Mouse (Mus musculus) embryonic facial prominence, embryonic 14.5 days (tissue): ENCODE data around the gene Tmem107. TPM values are rescaled to one million over a fixed set of nuclear protein-coding genes. Genes with fewer than 3 reads are reported as not detected.
A peak's percentile ranks its signal among the peaks of the same experiment; 100 is the strongest.

Experiments used
- ATAC-seq: fragments of 200-750 bp; cut with Nextera tagmentation; 2 replicates; pipeline ENCODE4 v1.8.0; 2017; ENCODE audit warnings: low read depth, moderate number of reproducible peaks, moderate TSS enrichment
- DNase-seq: peaks from one replicate; pipeline ENCODE4 v3.0.0-alpha.2; 2015; ENCODE audit warnings: low spot score
- H3K27ac ChIP-seq: fragments of 300-500 bp; sonication (generic); replicated peaks from 2 replicates; pipeline ENCODE4 v1.5.1; 2014; ENCODE audit warnings: low read depth, mild to moderate bottlenecking, low read length, moderate library complexity
- H3K27me3 ChIP-seq: fragments of 300-500 bp; sonication (generic); replicated peaks from 2 replicates; pipeline ENCODE4 v1.6.1; 2014; ENCODE audit warnings: low read length; ENCODE audit not compliant: control insufficient read depth, insufficient read depth
- H3K36me3 ChIP-seq: fragments of 300-500 bp; sonication (generic); 2 replicates; pipeline ENCODE4 v1.6.1; 2014; ENCODE audit warnings: low read length, mixed read lengths; ENCODE audit not compliant: control insufficient read depth, insufficient read depth
- H3K4me1 ChIP-seq: fragments of 300-500 bp; sonication (generic); 2 replicates; pipeline ENCODE4 v1.6.1; 2014; ENCODE audit warnings: antibody characterized with exemption, low read length; ENCODE audit not compliant: control insufficient read depth, insufficient read depth
- H3K4me2 ChIP-seq: fragments of 300-500 bp; sonication (generic); 2 replicates; pipeline ENCODE4 v1.6.1; 2014; ENCODE audit warnings: low read depth, mild to moderate bottlenecking, low read length, moderate library complexity, mixed read lengths
- H3K4me3 ChIP-seq: fragments of 300-500 bp; sonication (generic); 2 replicates; pipeline ENCODE4 v1.5.1; 2014; ENCODE audit warnings: low read depth, mild to moderate bottlenecking, low read length
- H3K9ac ChIP-seq: fragments of 300-500 bp; sonication (generic); 2 replicates; pipeline ENCODE4 v1.6.1; 2014; ENCODE audit warnings: low read depth, mild to moderate bottlenecking, low read length, moderate library complexity, mixed read lengths
- H3K9me3 ChIP-seq: fragments of 300-500 bp; sonication (generic); 2 replicates; pipeline ENCODE4 v1.6.1; 2016; ENCODE audit warnings: low read length; ENCODE audit not compliant: control insufficient read depth
- WGBS: fragments of 180-500 bp; shearing (Covaris S2); extraction: QIAGEN DNeasy Blood & Tissue Kit; methylation state at CpG from one replicate; pipeline ENCODE4 v1.1.7; 2014; 5-methylcytosine and 5-hydroxymethylcytosine counted together
- polyA plus RNA-seq: library from polyadenylated mRNA; unstranded; fragments of >200 nt; fragmentation: Nextera tagmentation; extraction: Ambion mirVana; gene quantifications from 2 replicates; pipeline ENCODE4 v1.2.1, GENCODE M21; 2014

Gene Tmem107
- polyA plus RNA-seq, 1 experiment from 2014 or later, result 87.8 TPM

- peak overlapping the region; percentile 78 for H3K27ac ChIP-seq
- DNase-seq, result peak; percentile 70
- peak overlapping the region; percentile 81 for H3K9ac ChIP-seq
- under 1% methylated on average over 38 of the region's 45 CpGs for WGBS
- H3K9me3 ChIP-seq, result no peaks in the 10 kb centered on the region
- 0 out of 2 replicates have a peak, but pooled peaks have one; percentile 4 for ATAC-seq
- H3K4me3 ChIP-seq, result peak overlapping the region; percentile 84
- no peaks in the 10 kb centered on the region for H3K27me3 ChIP-seq
- no peaks in the 10 kb centered on the region for H3K36me3 ChIP-seq
- H3K4me2 ChIP-seq, result peak overlapping the region; percentile 99
- peaks cover 21% of the 10 kb centered on the region for H3K4me1 ChIP-seq
Measured at GRCm38 (mm10) chr11:69117737-69118695, 47.4 kb downstream of the Tmem107 start.

GRCm38 (mm10) chr11:69118765-69119164 is 48.2 kb downstream of the Tmem107 start:
- H3K27ac ChIP-seq, result peak overlapping the region; percentile 78; the same call in 1 of the 2 replicates
- 2% methylated on average over 15 of the region's 15 CpGs for WGBS
- ATAC-seq, result 0 out of 2 replicates have a peak, but pooled peaks have one; percentile 10

GRCm38 (mm10) chr11:69119446-69120155 is 49.0 kb downstream of the Tmem107 start:
- peaks cover 21% of the 10 kb centered on the region for H3K4me1 ChIP-seq
- H3K9me3 ChIP-seq, result no peaks in the 10 kb centered on the region
- no peak for ATAC-seq
- H3K4me2 ChIP-seq, result peak overlapping the region; percentile 99
- no peak for DNase-seq
- peak overlapping the region; percentile 88 for H3K4me3 ChIP-seq
- H3K36me3 ChIP-seq, result no peaks in the 10 kb centered on the region
- H3K27me3 ChIP-seq, result no peaks in the 10 kb centered on the region
- H3K9ac ChIP-seq, result 0 out of 2 replicates have a peak overlapping the region, but pooled peaks have one; percentile 37
- WGBS, result 33% methylated on average over 14 of the region's 14 CpGs
- H3K27ac ChIP-seq, result no peak overlapping the region

More at GRCm38 (mm10) chr11:69118765-69119164, 48.2 kb downstream of the Tmem107 start:
- Histone ChIP-seq H3K4me2 (peak overlapping the region; percentile 99), H3K27me3 (no peaks in the 10 kb centered on the region), H3K9me3 (no peaks in the 10 kb centered on the region), H3K9ac (peak overlapping the region; percentile 81; the same call in 1 of the 2 replicates), H3K36me3 (no peaks in the 10 kb centered on the region), H3K4me3 (peak overlapping the region; percentile 84), H3K4me1 (peaks cover 21% of the 10 kb centered on the region)
- peak; percentile 81 for DNase-seq

GRCm38 (mm10) chr11:69120221-69121000 is 49.8 kb downstream of the Tmem107 start, which contains the start of gene Hes7:
TSS of gene Hes7 (plus strand) at chr11:69120404.
- Histone ChIP-seq H3K27ac (peak within 1 kb of the TSS; percentile 84; the same call in 1 of the 2 replicates), H3K9me3 (no peaks in the 10 kb centered on the region), H3K4me1 (peaks cover 21% of the 10 kb centered on the region), H3K4me2 (peak within 1 kb of the TSS; percentile 99), H3K27me3 (no peaks in the 10 kb centered on the region), H3K9ac (peak within 1 kb of the TSS; percentile 65), H3K36me3 (no peaks in the 10 kb centered on the region), H3K4me3 (peak within 1 kb of the TSS; percentile 88)
- DNase-seq (peak; percentile 26), ATAC-seq (no peak)
- 2% methylated on average over 27 of the region's 27 CpGs for WGBS

GRCm38 (mm10) chr11:69121001-69121740 is 50.6 kb downstream of the Tmem107 start:
- Histone ChIP-seq H3K36me3 (no peaks in the 10 kb centered on the region), H3K27me3 (no peaks in the 10 kb centered on the region), H3K9ac (peak overlapping the region; percentile 65), H3K4me3 (peak overlapping the region; percentile 88), H3K9me3 (no peaks in the 10 kb centered on the region), H3K27ac (peak overlapping the region; percentile 84; the same call in 1 of the 2 replicates), H3K4me2 (peak overlapping the region; percentile 99), H3K4me1 (peaks cover 23% of the 10 kb centered on the region)
- no peak for ATAC-seq
- peak; percentile 17 for DNase-seq
- WGBS, result 1% methylated on average over 30 of the region's 33 CpGs

DNA sequence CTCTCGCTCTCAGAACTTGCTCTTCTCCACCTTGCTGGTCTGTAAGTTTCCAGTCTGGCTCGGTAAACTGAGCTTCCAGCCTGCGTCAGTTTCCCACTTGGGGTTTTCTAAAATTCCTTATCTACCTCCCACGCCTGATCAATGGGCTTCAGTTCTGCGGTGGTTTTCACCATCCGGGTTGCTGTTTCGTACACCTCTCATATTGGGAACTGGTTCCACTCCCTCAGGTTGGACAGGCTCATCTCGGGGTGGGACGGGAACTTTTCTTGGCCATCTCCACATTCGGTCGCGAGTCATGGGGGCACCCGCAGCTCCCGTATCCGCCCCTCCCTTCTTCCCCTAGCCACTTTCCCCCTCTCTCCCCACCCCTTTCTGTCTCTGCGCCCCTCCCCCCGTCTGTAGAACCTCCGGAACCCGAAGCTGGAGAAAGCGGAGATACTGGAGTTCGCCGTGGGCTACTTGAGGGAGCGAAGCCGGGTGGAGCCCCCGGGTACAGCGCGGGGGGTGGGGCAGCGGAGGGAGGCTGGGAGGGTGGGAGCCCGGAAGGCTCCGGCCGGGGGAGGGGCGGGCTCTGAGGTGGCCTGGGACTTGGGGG is 51.2 kb downstream of the Tmem107 start:
- DNase-seq, result peak; percentile 73
- no peak for ATAC-seq
- Histone ChIP-seq H3K27me3 (no peaks in the 10 kb centered on the region), H3K27ac (peak overlapping the region; percentile 84), H3K4me3 (peak overlapping the region; percentile 88), H3K9me3 (no peaks in the 10 kb centered on the region), H3K4me2 (peak overlapping the region; percentile 99), H3K4me1 (peaks cover 28% of the 10 kb centered on the region), H3K9ac (peak overlapping the region; percentile 65), H3K36me3 (no peaks in the 10 kb centered on the region)
- WGBS, result 1% methylated on average over 21 of the region's 32 CpGs

- Histone ChIP-seq H3K4me3 (peak within 1 kb of the TSS; percentile 88), H3K4me1 (peaks cover 28% of the 10 kb centered on the region), H3K27me3 (no peaks in the 10 kb centered on the region), H3K36me3 (no peaks in the 10 kb centered on the region), H3K9me3 (no peaks in the 10 kb centered on the region), H3K4me2 (peak within 1 kb of the TSS; percentile 99), H3K9ac (peak within 1 kb of the TSS; percentile 65), H3K27ac (peak within 1 kb of the TSS; percentile 84)
- WGBS, result 0% methylated on average over 10 of the region's 66 CpGs
- ATAC-seq (peak; percentile 73), DNase-seq (peak; percentile 94)
Measured at GRCm38 (mm10) chr11:69122336-69122951, 51.8 kb downstream of the Tmem107 start, which contains the start of gene 9130213A22Rik. TSS of gene 9130213A22Rik (minus strand) at chr11:69122589.
